Mouse (Mus musculus): ENCODE results near the gene Irs2. TPM values are rescaled to one million over a fixed set of nuclear protein-coding genes. Genes with fewer than 3 reads are reported as not detected.

Irs2 gene
- polyA plus RNA-seq, 1 experiment from 2014 or later: 4.0 TPM

- ATAC-seq (ENCODE audit: insufficient read depth): peak; percentile 61
- peak overlapping the region; percentile 86 for H3K4me3 ChIP-seq (replicated peaks)
- H3K27me3 ChIP-seq: peaks cover 20% of the 10 kb centered on the region
- peak overlapping the region; percentile 94 for H3K9ac ChIP-seq
- peaks cover 57% of the 10 kb centered on the region for H3K4me1 ChIP-seq (replicated peaks)
- H3K27ac ChIP-seq (replicated peaks): peak overlapping the region; percentile 97
- H3K36me3 ChIP-seq (replicated peaks): peaks cover 23% of the 10 kb centered on the region
- H3K4me2 ChIP-seq: peak overlapping the region; percentile 95
- 1% methylated on average over 60 of the region's 62 CpGs for WGBS (ENCODE audit: insufficient replicate concordance)
- H3K9me3 ChIP-seq (replicated peaks): no peaks in the 10 kb centered on the region
Measured at GRCm38 (mm10) chr8:11009431-11010071, 1.3 kb upstream of the Irs2 start.

- H3K9me3 ChIP-seq (replicated peaks): no peaks in the 10 kb centered on the region
- under 1% methylated on average over 66 of the region's 73 CpGs for WGBS (ENCODE audit: insufficient replicate concordance)
- peaks cover 23% of the 10 kb centered on the region for H3K36me3 ChIP-seq (replicated peaks)
- peak overlapping the region; percentile 86 for H3K4me3 ChIP-seq (replicated peaks)
- peak overlapping the region; percentile 94 for H3K9ac ChIP-seq
- H3K27ac ChIP-seq (replicated peaks): peak overlapping the region; percentile 97
- ATAC-seq (ENCODE audit: insufficient read depth): peak; percentile 83
- peak overlapping the region; percentile 95 for H3K4me2 ChIP-seq
- peaks cover 20% of the 10 kb centered on the region for H3K27me3 ChIP-seq
- peaks cover 63% of the 10 kb centered on the region for H3K4me1 ChIP-seq (replicated peaks)
Measured at GRCm38 (mm10) chr8:11008842-11009420, 673 bp upstream of the Irs2 start.

GRCm38 (mm10) chr8:11007581-11008378 lies 478 bp downstream of the Irs2 start:
- Histone ChIP-seq H3K27me3 (peaks cover 20% of the 10 kb centered on the region), H3K9me3 (replicated peaks) (no peaks in the 10 kb centered on the region), H3K4me2 (peak overlapping the region; percentile 95), H3K9ac (peak overlapping the region; percentile 94), H3K4me1 (replicated peaks) (peaks cover 68% of the 10 kb centered on the region), H3K36me3 (replicated peaks) (peaks cover 23% of the 10 kb centered on the region), H3K27ac (replicated peaks) (peak overlapping the region; percentile 97), H3K4me3 (replicated peaks) (peak overlapping the region; percentile 86)
- under 1% methylated on average over 88 of the region's 88 CpGs for WGBS (ENCODE audit: insufficient replicate concordance)
- no peak for ATAC-seq (ENCODE audit: insufficient read depth)

- Histone ChIP-seq H3K4me1 (replicated peaks) (peaks cover 75% of the 10 kb centered on the region), H3K9ac (peak overlapping the region; percentile 94), H3K27me3 (peaks cover 20% of the 10 kb centered on the region), H3K27ac (replicated peaks) (peak overlapping the region; percentile 97), H3K9me3 (replicated peaks) (no peaks in the 10 kb centered on the region), H3K4me3 (replicated peaks) (peak overlapping the region; percentile 86), H3K36me3 (replicated peaks) (peaks cover 27% of the 10 kb centered on the region), H3K4me2 (peak overlapping the region; percentile 95)
- peak; percentile 36 for ATAC-seq (ENCODE audit: insufficient read depth)
- whole genome bisulfite sequencing (ENCODE audit: insufficient replicate concordance): under 1% methylated on average over 56 of the region's 56 CpGs
Measured at GRCm38 (mm10) chr8:11007001-11007580, 1.2 kb downstream of the Irs2 start.

GRCm38 (mm10) chr8:11006276-11006630 lies 2.0 kb downstream of the Irs2 start:
- Histone ChIP-seq H3K4me2 (peak overlapping the region; percentile 95), H3K27ac (replicated peaks) (no peak overlapping the region), H3K9me3 (replicated peaks) (no peaks in the 10 kb centered on the region), H3K4me3 (replicated peaks) (peak overlapping the region; percentile 86), H3K4me1 (replicated peaks) (peaks cover 78% of the 10 kb centered on the region), H3K36me3 (replicated peaks) (peaks cover 27% of the 10 kb centered on the region), H3K9ac (peak overlapping the region; percentile 94), H3K27me3 (peaks cover 18% of the 10 kb centered on the region)
- no peak for ATAC-seq (ENCODE audit: insufficient read depth)
- 88% methylated on average over 9 of the region's 9 CpGs for WGBS (ENCODE audit: insufficient replicate concordance)

- Histone ChIP-seq H3K4me1 (replicated peaks) (peaks cover 78% of the 10 kb centered on the region), H3K9me3 (replicated peaks) (no peaks in the 10 kb centered on the region), H3K4me2 (peak overlapping the region; percentile 95), H3K36me3 (replicated peaks) (peaks cover 27% of the 10 kb centered on the region), H3K4me3 (replicated peaks) (peak overlapping the region; percentile 86), H3K27ac (replicated peaks) (peak overlapping the region; percentile 31; the same call in 1 of the 2 replicates), H3K27me3 (peaks cover 13% of the 10 kb centered on the region; the same call in 1 of the 2 replicates), H3K9ac (peak overlapping the region; percentile 94)
- ATAC-seq (ENCODE audit: insufficient read depth): no peak
- WGBS (ENCODE audit: insufficient replicate concordance): 83% methylated on average over 26 of the region's 26 CpGs
Measured at GRCm38 (mm10) chr8:11005460-11006275, 2.6 kb downstream of the Irs2 start.

GRCm38 (mm10) chr8:11004781-11005459 lies 3.3 kb downstream of the Irs2 start:
- Histone ChIP-seq H3K4me3 (replicated peaks) (peak overlapping the region; percentile 86), H3K4me1 (replicated peaks) (peaks cover 78% of the 10 kb centered on the region), H3K27me3 (peaks cover 5% of the 10 kb centered on the region; the same call in 1 of the 2 replicates), H3K9me3 (replicated peaks) (no peaks in the 10 kb centered on the region), H3K9ac (peak overlapping the region; percentile 59), H3K27ac (replicated peaks) (no peak overlapping the region), H3K36me3 (replicated peaks) (peaks cover 31% of the 10 kb centered on the region), H3K4me2 (peak overlapping the region; percentile 95)
- 78% methylated on average over 22 of the region's 22 CpGs for WGBS (ENCODE audit: insufficient replicate concordance)
- no peak for ATAC-seq (ENCODE audit: insufficient read depth)

- Histone ChIP-seq H3K4me2 (peak overlapping the region; percentile 95), H3K27me3 (0 out of 2 replicates have a peak, but pooled peaks cover 4% of the 10 kb centered on the region), H3K4me3 (replicated peaks) (peak overlapping the region; percentile 86), H3K36me3 (replicated peaks) (peaks cover 31% of the 10 kb centered on the region), H3K4me1 (replicated peaks) (peaks cover 81% of the 10 kb centered on the region), H3K9me3 (replicated peaks) (no peaks in the 10 kb centered on the region), H3K27ac (replicated peaks) (peak overlapping the region; percentile 61), H3K9ac (peak overlapping the region; percentile 59)
- no peak for ATAC-seq (ENCODE audit: insufficient read depth)
- 55% methylated on average over 7 of the region's 7 CpGs for WGBS (ENCODE audit: insufficient replicate concordance)
Measured at GRCm38 (mm10) chr8:11003917-11004470, 4.3 kb downstream of the Irs2 start.

- H3K9me3 ChIP-seq (replicated peaks): no peaks in the 10 kb centered on the region
- ATAC-seq (ENCODE audit: insufficient read depth): no peak
- peak overlapping the region; percentile 95 for H3K4me2 ChIP-seq
- peak overlapping the region; percentile 61 for H3K27ac ChIP-seq (replicated peaks)
- H3K27me3 ChIP-seq: 0 out of 2 replicates have a peak, but pooled peaks cover 4% of the 10 kb centered on the region
- H3K4me3 ChIP-seq (replicated peaks): peak overlapping the region; percentile 86
- H3K36me3 ChIP-seq (replicated peaks): peaks cover 36% of the 10 kb centered on the region
- 32% methylated on average over 6 of the region's 6 CpGs for WGBS (ENCODE audit: insufficient replicate concordance)
- H3K4me1 ChIP-seq (replicated peaks): peaks cover 87% of the 10 kb centered on the region
- peak overlapping the region; percentile 59 for H3K9ac ChIP-seq
Measured at GRCm38 (mm10) chr8:11003253-11003652, 5.0 kb downstream of the Irs2 start.
